9 mouse cellular contexts compared by ENCODE assay signal in genomic region chr12:79905828-79906737, GRCm38 (mm10).
DNase-seq lines count a peak whose midpoint lies in the region; ATAC-seq lines count a peak whose summit lies in the region.
"Had no signal": no experiment of that assay in that cellular context is flagged by ENCODE, and none has a peak within 500 bp of the region (broad histone marks: within the 10 kb centered on the region; RNA-seq: fewer than 3 reads in every experiment).

No protein-coding gene starts in this region.

- no peak for ATAC-seq in kidney, embryonic 14.5 days (ENCODE audit: low FRiP score, low TSS enrichment)
- no peak for ATAC-seq in cerebellum, adult (ENCODE audit: insufficient number of reproducible peaks, low FRiP score, low TSS enrichment)

- H3K27me3 ChIP-seq in kidney, embryonic 14.5 days (ENCODE audit: control insufficient read depth, insufficient read depth, low read length), result no peaks in the 10 kb centered on the region

- H3K27ac ChIP-seq in kidney, embryonic 14.5 days (ENCODE audit: low read depth, low read length), result peak overlapping the region; percentile 72

- no peak overlapping the region for H3K4me2 ChIP-seq in kidney, embryonic 14.5 days (replicated peaks; ENCODE audit: low read depth, low read length)

- no peaks in the 10 kb centered on the region for H3K36me3 ChIP-seq in kidney, embryonic 14.5 days (ENCODE audit: control insufficient read depth, insufficient read depth, low read length)

- no peak overlapping the region for H3K4me3 ChIP-seq in kidney, embryonic 14.5 days (ENCODE audit: low read length)
- H3K4me3 ChIP-seq: megakaryocyte, embryonic 14.5 days had no signal

- peak; percentile 72 for DNase-seq in urinary bladder, postnatal 14 days (ENCODE audit: low spot score)
- no peak for DNase-seq in urinary bladder, adult 2 months (ENCODE audit: low spot score)
- peak; percentile 84 for DNase-seq in heart, adult 8-10 months (ENCODE audit: low spot score)
- peak; percentile 72 for DNase-seq in lung, postnatal 10 days
- no peak for DNase-seq in cerebellum, postnatal 25 days
- DNase-seq in left cerebral cortex, adult 18-20 months (ENCODE audit: low spot score in 2 of 2), result no peak

- peak overlapping the region; percentile 23; the same call in 1 of the 2 replicates for H3K9ac ChIP-seq in kidney, embryonic 14.5 days (ENCODE audit: low read depth, low read length)

- 41% methylated on average over 10 of the region's 10 CpGs for WGBS in kidney, embryonic 14.5 days

- H3K9me3 ChIP-seq in kidney, embryonic 14.5 days (ENCODE audit: control insufficient read depth, low read length), result no peaks in the 10 kb centered on the region
- H3K9me3 ChIP-seq: megakaryocyte, embryonic 14.5 days had no signal

- H3K4me1 ChIP-seq in kidney, embryonic 14.5 days (ENCODE audit: control insufficient read depth, insufficient read depth, low read length), result peaks cover 43% of the 10 kb centered on the region

Comparison
In these comparisons a context has a peak if more than half of its experiments do, and no peak if none do; other contexts are left out.
1. DNase-seq: peak in urinary bladder, postnatal 14 days (single experiment), heart, adult 8-10 months (single experiment) and lung, postnatal 10 days (single experiment); none in urinary bladder, adult 2 months (single experiment), cerebellum, postnatal 25 days (0 of 2) and left cerebral cortex, adult 18-20 months (0 of 2).